Mouse (Mus musculus) brain, embryonic 14.5 days (tissue): ENCODE measurements around the gene Tent5c.

Source experiments
- CTCF ChIP-seq: fragments of 200-500 bp; IDR thresholded peaks from 2 replicates; pipeline ENCODE4 v1.5.1; 2012; ENCODE audit warnings: inconsistent platforms, mild to moderate bottlenecking, moderate library complexity, borderline replicate concordance; ENCODE audit not compliant: insufficient read depth, insufficient read length; ENCODE audit errors: extremely low read depth
- POLR2A ChIP-seq: fragments of 200-500 bp; IDR thresholded peaks from 2 replicates; pipeline ENCODE4 v1.6.1; 2012; ENCODE audit warnings: mild to moderate bottlenecking, inconsistent platforms, borderline replicate concordance; ENCODE audit not compliant: poor library complexity, insufficient read depth, insufficient read length, severe bottlenecking; ENCODE audit errors: extremely low read depth

GRCm38 (mm10) chr3:100507174-100507573, 18.1 kb upstream of the Tent5c start:
- TF ChIP-seq POLR2A (no peak), CTCF (no peak)
